Mouse (Mus musculus) neural tube, embryonic 11.5 days (tissue): ENCODE results near the gene Cct6b. TPM values are rescaled to one million over a fixed set of nuclear protein-coding genes. Genes with fewer than 3 reads are reported as not detected.
"Not testable (repeated sequence)": the region's sequence is repeated elsewhere in the genome, so short reads cannot be mapped to it uniquely, and the experiment has no call there.

Source experiments
- ATAC-seq: fragments of 200-750 bp; cut with Nextera tagmentation; 2 replicates; pipeline ENCODE4 v1.8.0; 2017; ENCODE audit warnings: moderate number of reproducible peaks, mild to moderate bottlenecking, moderate TSS enrichment, moderate library complexity; ENCODE audit not compliant: insufficient read depth, low FRiP score, low TSS enrichment
- DNase-seq: peaks from one replicate; pipeline ENCODE4 v3.0.0-alpha.2; 2015; ENCODE audit warnings: low spot score
- H3K27ac ChIP-seq: fragments of 300-500 bp; sonication (generic); 2 replicates; pipeline ENCODE4 v1.5.1; 2014; ENCODE audit warnings: low read depth, mild to moderate bottlenecking, low read length
- H3K27me3 ChIP-seq: fragments of 300-500 bp; sonication (generic); 2 replicates; pipeline ENCODE4 v1.6.1; 2014; ENCODE audit warnings: mild to moderate bottlenecking, low read length, mixed read lengths; ENCODE audit not compliant: control insufficient read depth, insufficient read depth
- H3K36me3 ChIP-seq: fragments of 300-500 bp; sonication (generic); 2 replicates; pipeline ENCODE4 v1.6.1; 2014; ENCODE audit warnings: mild to moderate bottlenecking, low read length, moderate library complexity, mixed read lengths; ENCODE audit not compliant: control insufficient read depth, insufficient read depth
- H3K4me1 ChIP-seq: fragments of 300-500 bp; sonication (generic); 2 replicates; pipeline ENCODE4 v1.6.1; 2014; ENCODE audit warnings: low read length, mixed read lengths; ENCODE audit not compliant: control insufficient read depth, insufficient read depth
- H3K4me2 ChIP-seq: fragments of 300-500 bp; sonication (generic); 2 replicates; pipeline ENCODE4 v1.6.1; 2014; ENCODE audit warnings: low read depth, mild to moderate bottlenecking, moderate library complexity
- H3K4me3 ChIP-seq: fragments of 300-500 bp; sonication (generic); 2 replicates; pipeline ENCODE4 v1.5.1; 2014; ENCODE audit warnings: low read depth, low read length
- H3K9ac ChIP-seq: fragments of 300-500 bp; sonication (generic); 2 replicates; pipeline ENCODE4 v1.6.1; 2014; ENCODE audit warnings: mild to moderate bottlenecking, low read length
- H3K9me3 ChIP-seq: fragments of 300-500 bp; sonication (generic); 2 replicates; pipeline ENCODE4 v1.6.1; 2016; ENCODE audit warnings: low read length; ENCODE audit not compliant: control insufficient read depth
- WGBS: fragments of 180-500 bp; shearing (Covaris S2); extraction: QIAGEN DNeasy Blood & Tissue Kit; methylation state at CpG from one replicate; pipeline ENCODE4 v1.1.7; 2014; 5-methylcytosine and 5-hydroxymethylcytosine counted together
- polyA plus RNA-seq: library from polyadenylated mRNA; unstranded; fragments of >200 nt; fragmentation: Nextera tagmentation; extraction: Ambion mirVana; gene quantifications from 2 replicates; pipeline ENCODE4 v1.2.1, GENCODE M21; 2014

The Cct6b gene
- polyA plus RNA-seq, 1 experiment from 2014 or later, result 0.29 TPM

DNA sequence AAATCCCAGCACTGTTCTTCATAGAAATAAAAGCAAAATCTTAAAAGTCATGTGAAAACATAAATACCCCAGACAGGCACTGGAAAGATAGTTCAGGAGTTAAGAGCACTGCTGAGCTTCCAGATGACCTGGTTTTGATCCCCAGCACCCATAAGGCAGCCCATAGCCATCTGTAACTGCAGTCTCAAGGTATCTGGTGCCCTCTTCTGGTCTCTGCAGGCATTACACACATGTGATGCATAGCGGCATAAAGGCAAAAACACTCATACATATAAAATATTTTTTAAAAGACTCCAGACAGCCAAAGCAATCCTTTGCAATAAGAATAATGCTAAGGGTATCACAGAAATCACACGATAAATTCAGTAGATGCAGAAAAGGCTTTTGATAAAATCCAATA, 37.3 kb downstream of the Cct6b start:
- DNase-seq, result no peak
- no peak for ATAC-seq
- Histone ChIP-seq H3K36me3 (no peaks in the 10 kb centered on the region), H3K4me1 (no peaks in the 10 kb centered on the region), H3K9me3 (no peaks in the 10 kb centered on the region), H3K9ac (no peak overlapping the region), H3K4me2 (no peak overlapping the region), H3K27me3 (no peaks in the 10 kb centered on the region), H3K27ac (no peak overlapping the region), H3K4me3 (no peak overlapping the region)
- 95% methylated on average over 2 of the region's 2 CpGs for WGBS

DNA sequence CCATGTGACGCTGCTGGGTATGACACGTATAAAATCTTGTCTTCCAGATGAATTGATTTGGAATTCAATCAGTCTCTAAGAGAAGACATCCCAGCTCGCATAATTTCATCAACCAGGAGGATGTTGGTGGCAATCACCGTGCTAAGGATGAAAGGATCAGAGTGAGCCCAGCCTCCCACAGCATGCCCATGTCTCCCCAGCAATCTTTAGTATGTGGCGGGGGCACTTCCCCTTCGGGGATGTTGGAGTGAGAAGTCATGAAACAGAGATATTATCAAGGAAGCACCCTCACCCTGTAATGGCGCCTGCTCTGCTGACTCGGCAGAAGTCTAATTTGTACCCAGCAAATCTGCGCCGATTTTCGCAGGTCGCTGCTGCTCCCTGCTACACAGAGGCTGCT, 44.8 kb downstream of the Cct6b start:
- H3K4me2 ChIP-seq, result no peak overlapping the region
- H3K27ac ChIP-seq, result no peak overlapping the region
- H3K4me3 ChIP-seq, result no peak overlapping the region
- H3K9me3 ChIP-seq, result no peaks in the 10 kb centered on the region
- ATAC-seq (no peak), DNase-seq (no peak)
- no peaks in the 10 kb centered on the region for H3K36me3 ChIP-seq
- no peak overlapping the region for H3K9ac ChIP-seq
- 90% methylated on average over 12 of the region's 12 CpGs for WGBS
- H3K4me1 ChIP-seq, result no peaks in the 10 kb centered on the region
- no peaks in the 10 kb centered on the region for H3K27me3 ChIP-seq

DNA sequence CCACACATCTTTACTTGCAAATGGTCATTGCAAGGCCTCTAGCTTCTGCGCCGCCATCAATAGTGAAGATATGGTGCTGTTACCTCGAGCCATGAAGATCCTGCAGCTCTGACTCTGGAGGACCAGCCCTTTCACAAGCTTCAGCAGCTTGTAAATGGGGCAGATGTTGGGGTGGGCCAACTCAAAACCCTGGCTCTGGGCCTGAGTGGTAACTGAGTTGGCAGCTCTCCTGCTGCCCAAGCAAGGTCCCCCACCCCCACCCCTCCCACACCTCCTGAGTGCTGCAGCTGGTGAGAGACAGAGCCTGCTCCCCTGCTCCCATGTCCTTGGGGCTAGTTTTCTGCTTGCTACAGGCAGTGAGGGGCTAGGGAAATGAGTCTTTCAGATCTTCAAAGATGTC, 51.4 kb downstream of the Cct6b start:
- no peaks in the 10 kb centered on the region for H3K36me3 ChIP-seq
- no peak overlapping the region for H3K4me2 ChIP-seq
- H3K4me1 ChIP-seq, result no peaks in the 10 kb centered on the region
- no peaks in the 10 kb centered on the region for H3K9me3 ChIP-seq
- 88% methylated on average over 3 of the region's 3 CpGs for WGBS
- DNase-seq (no peak), ATAC-seq (no peak)
- no peak overlapping the region for H3K9ac ChIP-seq
- no peaks in the 10 kb centered on the region for H3K27me3 ChIP-seq
- no peak overlapping the region for H3K27ac ChIP-seq
- no peak overlapping the region for H3K4me3 ChIP-seq

DNA sequence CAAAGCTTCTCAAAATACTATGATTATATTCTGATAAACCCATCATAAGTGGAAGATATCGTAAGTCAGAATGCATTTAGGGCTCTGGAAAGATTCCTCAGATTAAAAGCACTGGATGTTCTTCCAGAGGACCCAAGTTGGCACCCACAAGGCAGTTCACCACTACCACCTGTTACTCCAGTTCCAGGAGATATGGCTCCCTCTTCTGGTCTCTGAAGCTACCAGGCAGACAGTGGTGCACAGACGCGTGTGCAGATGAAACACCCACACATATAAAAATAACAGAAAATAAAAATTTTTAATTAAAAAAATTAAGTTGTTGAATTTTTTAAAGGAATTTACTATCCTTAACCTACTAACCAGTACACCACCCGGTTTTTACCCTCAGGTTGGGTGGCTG, 55.2 kb downstream of the Cct6b start:
- Histone ChIP-seq H3K4me3 (no peak overlapping the region), H3K27ac (no peak overlapping the region), H3K27me3 (no peaks in the 10 kb centered on the region), H3K9ac (no peak overlapping the region), H3K36me3 (no peaks in the 10 kb centered on the region), H3K9me3 (no peaks in the 10 kb centered on the region), H3K4me1 (no peaks in the 10 kb centered on the region), H3K4me2 (no peak overlapping the region)
- DNase-seq (no peak), ATAC-seq (no peak)
- WGBS, result 79% methylated on average over 4 of the region's 4 CpGs

DNA sequence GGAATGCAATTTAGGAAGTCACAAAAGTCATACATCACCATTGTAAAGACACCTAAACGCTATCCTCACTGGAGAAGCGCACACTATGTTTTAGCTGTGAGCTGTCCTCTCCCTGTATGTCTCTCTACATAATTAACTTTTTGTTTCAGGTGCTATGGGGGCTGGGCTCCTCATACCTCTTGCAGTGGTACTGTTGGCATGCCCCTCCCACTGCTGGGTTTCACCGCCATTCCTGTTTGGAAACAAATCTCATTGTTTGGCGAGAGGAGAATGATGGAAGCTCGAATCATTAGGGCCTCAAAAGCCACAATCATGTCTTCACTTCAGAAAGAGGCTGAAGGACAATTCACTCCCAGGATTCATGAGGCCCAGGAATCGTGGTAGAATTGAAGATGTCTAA, 59.0 kb downstream of the Cct6b start:
- H3K9me3 ChIP-seq, result no peaks in the 10 kb centered on the region
- ATAC-seq, result no peak

DNA sequence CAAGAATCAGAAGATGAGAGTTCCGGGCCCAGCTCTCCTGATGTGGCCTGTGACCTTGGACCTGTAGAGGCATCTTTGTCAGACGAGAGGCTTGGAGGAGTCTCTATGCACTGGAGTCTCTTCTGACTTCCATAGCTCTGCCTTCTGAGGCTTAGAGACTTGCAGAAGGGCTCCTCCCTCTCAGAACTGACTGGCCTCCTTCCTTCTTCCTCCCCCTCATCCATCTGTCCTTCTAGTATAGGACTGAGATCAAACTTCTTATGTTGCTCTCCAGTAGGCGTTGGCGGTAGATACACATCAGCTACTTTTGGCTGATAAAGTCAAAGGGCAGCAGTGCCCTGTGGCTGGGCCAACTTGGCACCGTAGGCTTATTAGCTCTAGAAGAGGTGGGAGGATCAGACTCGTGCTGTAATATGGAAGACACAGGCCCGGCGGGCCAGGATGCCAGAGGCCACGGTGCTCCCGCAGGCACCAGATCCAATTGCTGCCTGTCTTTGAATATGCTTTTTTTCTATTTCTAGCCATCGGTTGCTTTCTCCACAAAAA, 64.2 kb downstream of the Cct6b start:
- H3K4me1 ChIP-seq, result no peaks in the 10 kb centered on the region
- no peaks in the 10 kb centered on the region for H3K9me3 ChIP-seq
- no peak overlapping the region for H3K4me3 ChIP-seq
- DNase-seq (no peak), ATAC-seq (no peak)
- H3K9ac ChIP-seq, result no peak overlapping the region
- H3K36me3 ChIP-seq, result no peaks in the 10 kb centered on the region
- H3K4me2 ChIP-seq, result no peak overlapping the region
- H3K27ac ChIP-seq, result no peak overlapping the region
- H3K27me3 ChIP-seq, result no peaks in the 10 kb centered on the region
- WGBS, result 88% methylated on average over 11 of the region's 11 CpGs

More for the DNA sequence above, 59.0 kb downstream of the Cct6b start:
- no peaks in the 10 kb centered on the region for H3K27me3 ChIP-seq
- DNase-seq, result no peak
- H3K4me1 ChIP-seq, result no peaks in the 10 kb centered on the region
- H3K4me2 ChIP-seq, result no peak overlapping the region
- 77% methylated on average over 6 of the region's 6 CpGs for WGBS
- H3K9ac ChIP-seq, result no peak overlapping the region
- H3K36me3 ChIP-seq, result no peaks in the 10 kb centered on the region
- no peak overlapping the region for H3K4me3 ChIP-seq
- no peak overlapping the region for H3K27ac ChIP-seq

DNA sequence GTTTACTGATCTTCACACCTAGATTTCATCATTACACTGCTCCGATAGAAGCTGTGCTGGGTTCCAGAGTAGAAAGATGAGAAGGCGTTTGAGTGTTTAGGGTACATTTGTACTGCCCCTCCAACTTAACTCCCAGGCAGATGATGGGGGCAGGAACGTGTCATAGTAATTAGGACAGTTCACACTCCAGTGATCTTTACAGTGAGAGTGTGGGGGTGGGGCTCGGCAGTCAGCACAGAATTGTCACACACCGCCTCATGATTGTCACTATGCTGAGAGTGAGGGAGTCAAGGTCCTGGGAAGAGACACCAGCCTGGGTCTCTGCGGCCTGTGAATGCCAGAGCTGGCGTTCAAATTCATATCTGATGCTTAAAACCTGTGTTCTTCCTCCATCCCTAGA, 68.2 kb downstream of the Cct6b start:
- Histone ChIP-seq H3K9me3 (no peaks in the 10 kb centered on the region), H3K9ac (no peak overlapping the region)
- 45% methylated on average over 7 of the region's 7 CpGs for WGBS

DNA sequence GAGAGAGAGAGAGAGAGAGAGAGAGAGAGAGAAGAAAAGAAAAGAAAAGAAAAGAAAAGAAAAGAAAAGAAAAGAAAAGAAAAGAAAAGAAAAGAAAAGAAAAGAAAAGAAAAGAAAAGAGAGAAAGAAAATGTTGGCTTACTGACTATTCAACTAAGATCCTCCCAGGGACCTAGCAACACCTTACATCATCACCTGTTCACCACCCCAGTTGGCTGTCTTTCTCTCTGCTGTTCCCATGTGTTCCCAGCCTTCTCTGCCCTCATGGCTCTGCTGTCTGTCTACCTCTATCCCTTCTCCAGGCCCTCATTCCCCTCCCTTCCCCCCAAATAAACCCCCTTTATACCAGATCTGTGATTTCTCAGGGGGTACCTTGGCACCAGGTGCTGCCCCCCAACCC, 69.2 kb downstream of the Cct6b start:
- not testable (repeated sequence) for H3K4me1 ChIP-seq, H3K9ac ChIP-seq, ATAC-seq, H3K4me3 ChIP-seq, DNase-seq, H3K27ac ChIP-seq, H3K9me3 ChIP-seq, H3K27me3 ChIP-seq, H3K36me3 ChIP-seq, H3K4me2 ChIP-seq

More for the DNA sequence above, 68.2 kb downstream of the Cct6b start:
- Histone ChIP-seq H3K27ac (no peak overlapping the region), H3K4me1 (no peaks in the 10 kb centered on the region), H3K4me2 (no peak overlapping the region), H3K27me3 (no peaks in the 10 kb centered on the region), H3K36me3 (no peaks in the 10 kb centered on the region), H3K4me3 (no peak overlapping the region)
- ATAC-seq (no peak), DNase-seq (no peak)

DNA sequence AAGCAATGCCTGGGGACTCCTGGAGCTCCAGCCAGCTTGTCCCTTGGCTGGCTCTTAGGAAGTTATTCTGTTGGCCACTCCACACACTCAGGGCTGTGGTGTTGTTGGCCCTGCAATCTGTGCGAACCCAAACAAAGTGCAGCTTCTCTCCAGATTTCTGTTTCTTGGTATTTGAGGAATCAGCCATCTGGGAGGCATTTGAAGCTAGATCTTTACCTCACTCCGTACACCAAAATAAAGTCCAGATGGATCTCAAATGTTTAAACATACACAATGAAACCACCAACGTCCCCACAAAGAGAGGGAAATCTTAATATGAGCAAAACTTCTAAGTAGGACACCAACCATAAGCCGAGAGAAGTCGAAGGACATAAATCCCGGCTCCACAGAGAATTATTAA, 71.5 kb downstream of the Cct6b start:
- Histone ChIP-seq H3K4me2 (no peak overlapping the region), H3K4me3 (no peak overlapping the region), H3K36me3 (no peaks in the 10 kb centered on the region), H3K27ac (no peak overlapping the region), H3K4me1 (no peaks in the 10 kb centered on the region), H3K9ac (no peak overlapping the region), H3K9me3 (no peaks in the 10 kb centered on the region), H3K27me3 (no peaks in the 10 kb centered on the region)
- WGBS, result 80% methylated on average over 6 of the region's 6 CpGs
- DNase-seq (no peak), ATAC-seq (no peak)
